Mouse (Mus musculus): ENCODE measurements around the gene Onecut1. TPM values are rescaled to one million over a fixed set of nuclear protein-coding genes. Genes with fewer than 3 reads are reported as not detected.

The Onecut1 gene
- polyA plus RNA-seq, 1 experiment from 2014 or later: 0.13 TPM

- H3K36me3 ChIP-seq: no peaks in the 10 kb centered on the region
- no peak overlapping the region for H3K4me3 ChIP-seq (replicated peaks)
- H3K9ac ChIP-seq: no peak overlapping the region
- 88% methylated on average over 2 of the region's 2 CpGs for WGBS
- no peak for ATAC-seq (replicated peaks; ENCODE audit: low FRiP score)
- H3K27ac ChIP-seq: no peak overlapping the region
- no peaks in the 10 kb centered on the region; the same call in 1 of the 2 replicates for H3K4me1 ChIP-seq
- H3K27me3 ChIP-seq: no peaks in the 10 kb centered on the region
- H3K9me3 ChIP-seq (replicated peaks): no peaks in the 10 kb centered on the region
- no peak overlapping the region for H3K4me2 ChIP-seq
These were observed 38.4 kb downstream of the Onecut1 start for GRCm38 (mm10) chr9:74900141-74900540.

GRCm38 (mm10) chr9:74904866-74905508 lies 43.3 kb downstream of the Onecut1 start:
- Histone ChIP-seq H3K9me3 (replicated peaks) (no peaks in the 10 kb centered on the region), H3K9ac (no peak overlapping the region), H3K4me2 (no peak overlapping the region), H3K4me1 (no peaks in the 10 kb centered on the region; the same call in 1 of the 2 replicates), H3K4me3 (replicated peaks) (no peak overlapping the region), H3K27ac (no peak overlapping the region), H3K27me3 (no peaks in the 10 kb centered on the region), H3K36me3 (no peaks in the 10 kb centered on the region)
- ATAC-seq (replicated peaks; ENCODE audit: low FRiP score): peak; percentile 59; the same call in 1 of the 2 replicates
- WGBS: 6% methylated on average over 7 of the region's 7 CpGs

DNA sequence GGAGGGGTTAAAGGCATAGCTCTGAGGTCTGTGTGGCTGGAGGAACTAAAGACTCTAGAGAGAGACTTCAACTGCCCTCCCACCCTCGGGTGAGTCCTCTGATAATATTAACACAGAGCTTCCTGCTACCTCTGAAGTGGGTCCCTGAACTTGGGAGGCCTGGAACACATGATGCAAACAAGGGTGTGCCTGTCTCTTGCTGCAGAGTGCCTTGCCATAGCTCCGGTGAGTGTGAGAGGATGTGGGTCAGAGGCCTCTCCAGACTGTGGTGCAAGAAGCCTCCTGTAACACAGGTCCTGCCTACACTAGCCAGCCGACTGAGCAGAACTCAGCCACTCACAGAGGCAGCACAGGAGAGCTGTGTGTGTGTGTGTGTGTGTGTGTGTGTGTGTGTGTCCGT lies 45.2 kb downstream of the Onecut1 start:
- Histone ChIP-seq H3K36me3 (no peaks in the 10 kb centered on the region), H3K4me2 (no peak overlapping the region), H3K27ac (no peak overlapping the region), H3K9me3 (replicated peaks) (no peaks in the 10 kb centered on the region), H3K27me3 (no peaks in the 10 kb centered on the region), H3K4me1 (peaks cover 7% of the 10 kb centered on the region), H3K4me3 (replicated peaks) (no peak overlapping the region), H3K9ac (no peak overlapping the region)
- ATAC-seq (replicated peaks; ENCODE audit: low FRiP score): no peak
- 34% methylated on average over 4 of the region's 4 CpGs for WGBS

DNA sequence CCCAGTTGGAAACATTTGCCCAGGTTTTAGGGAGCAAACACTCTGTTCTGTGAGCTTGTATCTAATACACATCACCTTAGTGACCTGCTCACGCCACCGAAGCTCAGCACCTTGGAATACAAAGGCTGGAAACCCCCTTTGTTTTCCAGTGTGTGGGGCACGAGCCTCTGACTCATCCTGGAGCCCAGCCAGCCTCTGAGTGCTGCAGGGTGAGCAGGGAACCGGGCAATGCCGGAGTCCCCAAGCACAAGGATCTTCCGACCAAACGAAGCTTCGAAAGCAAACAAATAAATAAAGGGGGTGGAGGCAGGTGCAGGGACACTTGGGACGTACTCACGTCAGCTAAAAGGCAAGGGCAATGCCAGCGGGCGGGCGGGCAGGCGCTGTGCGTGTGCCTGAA lies 47.5 kb downstream of the Onecut1 start:
- Histone ChIP-seq H3K27ac (no peak overlapping the region), H3K27me3 (no peaks in the 10 kb centered on the region), H3K4me1 (peaks cover 18% of the 10 kb centered on the region), H3K36me3 (no peaks in the 10 kb centered on the region), H3K9ac (no peak overlapping the region), H3K9me3 (replicated peaks) (no peaks in the 10 kb centered on the region), H3K4me3 (replicated peaks) (no peak overlapping the region), H3K4me2 (no peak overlapping the region)
- WGBS: 72% methylated on average over 15 of the region's 15 CpGs
- ATAC-seq (replicated peaks; ENCODE audit: low FRiP score): no peak

DNA sequence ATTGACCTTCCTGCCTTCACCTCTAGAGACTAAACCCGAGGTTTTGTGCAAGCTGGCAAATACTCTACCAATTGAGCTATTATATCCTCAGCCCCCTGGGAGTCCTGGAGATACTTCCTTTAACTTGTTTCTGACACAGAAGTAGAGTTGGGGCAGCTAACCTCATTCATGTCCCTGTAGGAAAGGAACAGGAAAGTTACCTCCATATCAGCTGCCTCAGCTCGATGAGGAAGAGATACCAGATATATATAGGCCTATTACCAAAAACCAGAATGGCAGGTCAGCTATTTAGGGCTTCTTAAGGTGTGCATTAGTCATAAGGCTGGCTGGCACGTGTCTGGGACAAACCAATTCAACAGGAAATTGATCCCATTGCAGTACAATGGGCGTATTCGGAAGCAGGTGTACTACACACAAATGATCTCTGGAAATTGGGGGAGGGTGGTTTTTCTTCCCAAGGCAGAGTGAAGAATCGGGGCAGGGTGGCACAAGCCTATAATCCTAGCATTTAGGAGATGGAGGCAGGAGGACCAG lies 48.6 kb downstream of the Onecut1 start:
- no peak overlapping the region for H3K4me2 ChIP-seq
- no peak overlapping the region for H3K9ac ChIP-seq
- H3K4me3 ChIP-seq (replicated peaks): no peak overlapping the region
- H3K36me3 ChIP-seq: no peaks in the 10 kb centered on the region
- peaks cover 18% of the 10 kb centered on the region for H3K4me1 ChIP-seq
- H3K27me3 ChIP-seq: no peaks in the 10 kb centered on the region
- 80% methylated on average over 6 of the region's 6 CpGs for WGBS
- H3K9me3 ChIP-seq (replicated peaks): no peaks in the 10 kb centered on the region
- no peak overlapping the region for H3K27ac ChIP-seq
- ATAC-seq (replicated peaks; ENCODE audit: low FRiP score): no peak

- H3K4me2 ChIP-seq: no peak overlapping the region
- WGBS: 37% methylated on average over 4 of the region's 4 CpGs
- H3K36me3 ChIP-seq: no peaks in the 10 kb centered on the region
- H3K27ac ChIP-seq: peak overlapping the region; percentile 81
- no peak overlapping the region for H3K9ac ChIP-seq
- H3K27me3 ChIP-seq: no peaks in the 10 kb centered on the region
- no peaks in the 10 kb centered on the region for H3K9me3 ChIP-seq (replicated peaks)
- no peak overlapping the region for H3K4me3 ChIP-seq (replicated peaks)
- ATAC-seq (replicated peaks; ENCODE audit: low FRiP score): peak; percentile 32; the same call in 1 of the 2 replicates
- peaks cover 24% of the 10 kb centered on the region for H3K4me1 ChIP-seq
These were observed 49.7 kb downstream of the Onecut1 start for GRCm38 (mm10) chr9:74911430-74911829.

GRCm38 (mm10) chr9:74911919-74912318 lies 50.2 kb downstream of the Onecut1 start:
- Histone ChIP-seq H3K4me3 (replicated peaks) (no peak overlapping the region), H3K27me3 (no peaks in the 10 kb centered on the region), H3K9me3 (replicated peaks) (no peaks in the 10 kb centered on the region), H3K9ac (no peak overlapping the region), H3K27ac (peak overlapping the region; percentile 81), H3K4me1 (peaks cover 24% of the 10 kb centered on the region), H3K4me2 (no peak overlapping the region), H3K36me3 (no peaks in the 10 kb centered on the region)
- ATAC-seq (replicated peaks; ENCODE audit: low FRiP score): peak; percentile 76
- 7% methylated on average over 2 of the region's 2 CpGs for WGBS

DNA sequence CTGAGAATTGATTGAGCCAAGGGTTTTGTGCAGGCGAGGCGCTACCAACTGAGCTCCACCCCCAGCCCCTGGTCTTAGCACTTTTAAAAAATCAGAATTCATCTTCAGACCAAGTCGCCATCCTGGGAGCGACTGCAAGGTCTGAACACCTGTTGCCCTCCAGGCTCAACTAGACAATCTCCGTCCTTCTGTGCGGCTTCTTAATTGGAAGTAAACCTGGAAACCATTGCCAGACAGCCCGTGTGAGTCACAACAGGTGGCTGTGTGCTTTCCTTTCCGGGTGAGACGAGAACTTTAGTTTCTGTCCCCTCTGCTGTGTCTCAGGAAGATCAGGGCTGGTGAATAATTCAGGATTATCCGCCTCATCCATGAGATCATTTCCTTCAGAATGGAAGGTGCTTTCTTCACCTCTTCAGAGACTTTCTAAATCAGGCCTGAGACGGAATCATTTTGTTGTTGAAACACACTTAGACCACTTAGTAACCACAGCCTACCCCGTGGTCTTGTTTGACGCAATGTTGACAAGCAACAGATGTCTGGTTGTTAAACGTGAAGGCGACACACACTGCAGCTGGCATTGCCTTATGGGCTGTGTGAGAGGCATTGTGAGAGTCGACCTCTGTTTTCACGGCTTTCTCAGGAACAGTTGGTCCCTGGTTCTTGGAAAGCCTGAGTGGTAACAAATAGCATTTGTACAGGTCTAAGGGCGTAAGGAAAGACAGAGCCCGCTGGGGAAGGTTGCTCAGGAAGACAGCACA lies 51.1 kb downstream of the Onecut1 start:
- Histone ChIP-seq H3K4me3 (replicated peaks) (no peak overlapping the region), H3K4me1 (peaks cover 24% of the 10 kb centered on the region), H3K36me3 (no peaks in the 10 kb centered on the region), H3K27ac (no peak overlapping the region), H3K4me2 (no peak overlapping the region), H3K9me3 (replicated peaks) (no peaks in the 10 kb centered on the region), H3K9ac (no peak overlapping the region), H3K27me3 (no peaks in the 10 kb centered on the region)
- WGBS: 63% methylated on average over 19 of the region's 19 CpGs
- no peak for ATAC-seq (replicated peaks; ENCODE audit: low FRiP score)

- no peak overlapping the region for H3K27ac ChIP-seq
- no peak overlapping the region for H3K4me2 ChIP-seq
- no peak overlapping the region for H3K9ac ChIP-seq
- no peaks in the 10 kb centered on the region for H3K36me3 ChIP-seq
- H3K27me3 ChIP-seq: no peaks in the 10 kb centered on the region
- H3K4me1 ChIP-seq: peaks cover 29% of the 10 kb centered on the region
- H3K4me3 ChIP-seq (replicated peaks): no peak overlapping the region
- no peaks in the 10 kb centered on the region for H3K9me3 ChIP-seq (replicated peaks)
- no peak for ATAC-seq (replicated peaks; ENCODE audit: low FRiP score)
- WGBS: 77% methylated on average over 3 of the region's 3 CpGs
These were observed 53.9 kb downstream of the Onecut1 start for GRCm38 (mm10) chr9:74915611-74916010.

DNA sequence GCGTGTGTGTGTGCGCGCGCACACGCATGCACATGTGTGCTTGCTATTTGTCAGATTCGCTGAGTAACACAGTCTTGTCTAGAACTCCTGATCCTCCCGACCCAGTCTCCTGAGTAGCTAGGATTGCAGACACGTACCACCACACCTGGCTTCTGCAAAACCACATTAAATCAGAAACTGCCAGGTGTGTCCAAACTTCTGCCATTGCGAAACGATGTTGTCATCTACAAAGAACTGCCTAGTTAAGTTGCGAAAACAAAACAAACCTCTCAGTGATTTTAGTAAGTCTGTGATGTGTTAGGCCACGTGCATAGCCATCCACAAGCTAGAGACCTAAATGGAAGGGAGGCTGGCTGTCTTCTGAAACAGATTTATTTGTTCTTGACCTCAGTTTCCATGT lies 58.7 kb downstream of the Onecut1 start:
- Histone ChIP-seq H3K27me3 (no peaks in the 10 kb centered on the region), H3K9me3 (replicated peaks) (no peaks in the 10 kb centered on the region), H3K9ac (no peak overlapping the region), H3K4me3 (replicated peaks) (no peak overlapping the region), H3K27ac (no peak overlapping the region), H3K4me2 (no peak overlapping the region), H3K4me1 (peaks cover 23% of the 10 kb centered on the region), H3K36me3 (no peaks in the 10 kb centered on the region)
- ATAC-seq (replicated peaks; ENCODE audit: low FRiP score): no peak
- 87% methylated on average over 12 of the region's 12 CpGs for WGBS

DNA sequence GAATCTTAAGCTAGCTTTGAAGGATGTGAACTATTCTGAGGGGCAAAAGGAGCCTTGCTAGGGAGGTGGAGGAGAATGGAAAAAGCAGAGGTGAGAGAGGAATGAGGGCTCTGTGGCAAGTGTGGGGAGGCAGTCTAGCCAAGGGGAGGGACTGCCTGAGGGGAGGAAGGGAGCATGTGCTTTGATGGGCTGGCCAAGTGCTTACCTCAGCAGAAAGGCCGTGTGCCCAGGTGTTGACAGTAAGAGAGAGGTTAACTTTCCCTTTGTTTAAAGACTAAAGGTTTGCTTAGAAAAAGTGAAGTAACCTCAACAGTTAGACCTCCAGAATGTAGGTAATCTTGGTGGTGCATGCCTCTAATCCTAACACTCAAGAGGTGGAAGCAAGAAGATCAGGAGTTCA lies 59.7 kb downstream of the Onecut1 start:
- H3K27ac ChIP-seq: no peak overlapping the region
- WGBS: 37% methylated on average over 1 of the region's 1 CpGs
- peaks cover 16% of the 10 kb centered on the region for H3K4me1 ChIP-seq
- ATAC-seq (replicated peaks; ENCODE audit: low FRiP score): no peak
- no peaks in the 10 kb centered on the region for H3K36me3 ChIP-seq
- H3K9ac ChIP-seq: no peak overlapping the region
- H3K4me2 ChIP-seq: no peak overlapping the region
- H3K4me3 ChIP-seq (replicated peaks): no peak overlapping the region
- no peaks in the 10 kb centered on the region for H3K27me3 ChIP-seq
- H3K9me3 ChIP-seq (replicated peaks): no peaks in the 10 kb centered on the region

- no peak; the same call in 1 of the 2 replicates for ATAC-seq (replicated peaks; ENCODE audit: low FRiP score)
- Histone ChIP-seq H3K4me1 (peaks cover 16% of the 10 kb centered on the region), H3K4me2 (no peak overlapping the region), H3K9ac (no peak overlapping the region), H3K9me3 (replicated peaks) (no peaks in the 10 kb centered on the region), H3K27ac (no peak overlapping the region), H3K36me3 (no peaks in the 10 kb centered on the region), H3K4me3 (replicated peaks) (no peak overlapping the region), H3K27me3 (no peaks in the 10 kb centered on the region)
- WGBS: 11% methylated on average over 3 of the region's 3 CpGs
These were observed 61.2 kb downstream of the Onecut1 start for GRCm38 (mm10) chr9:74922884-74923283.
